Mouse (Mus musculus) hindbrain, embryonic 10.5 days (tissue): ENCODE results near the gene Kdm4d. TPM values are rescaled to one million over a fixed set of nuclear protein-coding genes. Genes with fewer than 3 reads are reported as not detected.
"Not testable (repeated sequence)": the region's sequence is repeated elsewhere in the genome, so short reads cannot be mapped to it uniquely, and the experiment has no call there.

Experiments
- DNase-seq: peaks from one replicate; pipeline ENCODE4 v3.0.0-alpha.2; 2017; ENCODE audit warnings: low spot score
- H3K27ac ChIP-seq: fragments of 300-500 bp; sonication (generic); 2 replicates; pipeline ENCODE4 v1.5.1; 2016; ENCODE audit warnings: mild to moderate bottlenecking, moderate library complexity
- H3K27me3 ChIP-seq: fragments of 300-500 bp; sonication (generic); 2 replicates; pipeline ENCODE4 v1.6.1; 2016; ENCODE audit warnings: mild to moderate bottlenecking; ENCODE audit not compliant: poor library complexity, insufficient read depth, severe bottlenecking
- H3K36me3 ChIP-seq: fragments of 300-500 bp; sonication (generic); 2 replicates; pipeline ENCODE4 v1.6.1; 2016; ENCODE audit warnings: mild to moderate bottlenecking, moderate library complexity
- H3K4me1 ChIP-seq: fragments of 300-500 bp; sonication (generic); replicated peaks from 2 replicates; pipeline ENCODE4 v1.6.1; 2016; ENCODE audit warnings: mild to moderate bottlenecking
- H3K4me3 ChIP-seq: fragments of 300-500 bp; sonication (generic); 2 replicates; pipeline ENCODE4 v1.5.1; 2016; ENCODE audit warnings: mild to moderate bottlenecking, moderate library complexity
- H3K9me3 ChIP-seq: fragments of 300-500 bp; sonication (generic); 2 replicates; pipeline ENCODE4 v1.6.1; 2016; ENCODE audit warnings: mild to moderate bottlenecking, moderate library complexity
- whole genome bisulfite sequencing: fragments of 180-500 bp; shearing (Covaris S2); methylation state at CpG from one replicate; pipeline ENCODE4 v1.1.7; 2016; 5-methylcytosine and 5-hydroxymethylcytosine counted together
- polyA plus RNA-seq: library from polyadenylated mRNA; unstranded; fragments of >200 nt; fragmentation: Nextera tagmentation; extraction: Ambion mirVana; gene quantifications from 2 replicates; pipeline ENCODE4 v1.2.1, GENCODE M21; 2016

Kdm4d gene
- polyA plus RNA-seq, 1 experiment from 2014 or later = 0.33 TPM

DNA sequence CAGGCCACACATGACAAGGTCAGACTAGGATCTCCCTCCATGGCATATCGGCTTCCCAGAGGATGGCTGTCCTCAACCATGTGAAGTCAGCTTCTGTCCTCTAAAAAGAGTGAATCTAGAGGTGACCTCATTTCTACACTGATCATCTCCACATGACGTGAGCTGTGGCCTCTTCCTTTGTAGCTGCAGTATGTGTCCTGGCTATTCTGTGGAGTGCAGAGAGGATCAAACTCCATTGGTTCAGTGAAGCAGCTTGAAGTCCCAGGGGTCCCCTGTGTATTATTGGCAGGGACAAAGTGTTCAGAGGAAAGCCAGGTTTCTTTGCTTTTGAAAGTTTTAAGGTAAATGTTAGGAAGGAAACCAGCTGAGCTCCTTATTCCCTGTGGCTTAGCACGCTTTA, 17.8 kb upstream of the Kdm4d start:
- H3K4me3 ChIP-seq = no peak overlapping the region
- no peaks in the 10 kb centered on the region for H3K4me1 ChIP-seq
- no peak for DNase-seq
- 79% methylated on average over 3 of the region's 3 CpGs for WGBS
- H3K9me3 ChIP-seq = no peaks in the 10 kb centered on the region
- no peaks in the 10 kb centered on the region for H3K27me3 ChIP-seq
- H3K36me3 ChIP-seq = no peaks in the 10 kb centered on the region
- no peak overlapping the region for H3K27ac ChIP-seq

DNA sequence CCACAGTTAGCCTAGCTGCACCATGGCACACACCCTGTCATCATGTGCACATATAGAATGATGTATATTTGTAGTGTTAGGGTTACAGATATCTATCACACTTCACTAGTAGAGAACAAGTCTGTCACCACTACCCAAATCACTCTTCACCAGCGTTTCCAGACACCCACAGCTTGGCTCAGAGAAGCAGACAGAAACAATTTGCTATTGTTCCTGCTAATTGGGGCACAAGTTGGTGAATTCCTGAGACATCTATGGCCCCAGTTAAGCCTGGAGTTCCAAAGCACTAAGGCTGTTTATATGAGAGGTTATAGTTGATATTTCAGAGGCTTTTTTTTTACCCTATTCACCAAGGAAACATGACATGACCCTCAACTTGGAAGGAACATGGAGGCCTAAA, 17.0 kb upstream of the Kdm4d start:
- 52% methylated on average over 1 of the region's 1 CpGs for WGBS
- H3K4me1 ChIP-seq = no peaks in the 10 kb centered on the region

DNA sequence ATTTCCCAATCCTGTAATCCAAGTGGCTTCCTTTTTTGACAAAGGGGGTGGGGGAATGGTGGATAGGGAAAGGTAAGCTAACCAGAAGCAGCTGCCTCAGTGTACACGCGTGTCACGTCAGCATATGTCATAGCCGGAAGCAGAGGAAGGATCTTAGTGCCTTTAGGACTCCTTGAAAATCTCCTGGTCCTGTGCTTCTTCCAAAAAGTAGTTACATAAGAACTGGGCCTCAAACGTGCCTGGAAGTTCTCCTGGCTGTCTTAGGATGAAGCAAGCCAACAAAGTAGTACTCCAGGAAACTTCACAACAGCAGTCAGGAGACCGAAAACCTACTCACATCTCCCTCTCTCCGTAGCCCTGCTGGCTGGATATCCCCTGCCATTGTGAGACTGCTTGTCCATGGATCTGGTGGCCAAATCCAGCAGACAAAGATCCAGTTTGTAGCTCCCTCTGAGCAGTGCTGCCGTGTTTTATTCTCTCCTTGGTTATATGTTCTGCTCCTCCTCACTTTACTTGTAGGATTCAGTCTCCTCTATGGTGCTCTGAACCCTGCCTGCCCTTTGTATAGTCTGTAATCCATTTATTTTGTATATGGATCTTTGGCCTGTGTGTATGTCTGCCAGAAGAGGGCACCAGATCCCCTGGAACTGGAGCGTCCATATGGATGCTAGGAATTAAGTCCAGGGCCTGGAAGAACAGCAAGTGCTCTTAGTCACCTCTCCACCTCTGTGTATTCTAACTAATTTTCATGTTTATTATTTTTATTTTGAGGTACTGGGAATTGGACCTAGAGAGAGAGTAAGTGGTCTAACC, 12.6 kb upstream of the Kdm4d start:
- peak; percentile 57 for DNase-seq
- H3K27ac ChIP-seq = no peak overlapping the region
- H3K4me1 ChIP-seq = no peaks in the 10 kb centered on the region
- peaks cover 46% of the 10 kb centered on the region for H3K36me3 ChIP-seq
- no peaks in the 10 kb centered on the region for H3K9me3 ChIP-seq
- no peaks in the 10 kb centered on the region for H3K27me3 ChIP-seq
- no peak overlapping the region for H3K4me3 ChIP-seq
- 79% methylated on average over 9 of the region's 9 CpGs for WGBS

More for the DNA sequence above, 17.0 kb upstream of the Kdm4d start:
- no peak overlapping the region for H3K4me3 ChIP-seq
- no peaks in the 10 kb centered on the region for H3K9me3 ChIP-seq
- DNase-seq = no peak
- 0 out of 2 replicates have a peak, but pooled peaks cover 7% of the 10 kb centered on the region for H3K36me3 ChIP-seq
- no peak overlapping the region for H3K27ac ChIP-seq
- H3K27me3 ChIP-seq = no peaks in the 10 kb centered on the region

DNA sequence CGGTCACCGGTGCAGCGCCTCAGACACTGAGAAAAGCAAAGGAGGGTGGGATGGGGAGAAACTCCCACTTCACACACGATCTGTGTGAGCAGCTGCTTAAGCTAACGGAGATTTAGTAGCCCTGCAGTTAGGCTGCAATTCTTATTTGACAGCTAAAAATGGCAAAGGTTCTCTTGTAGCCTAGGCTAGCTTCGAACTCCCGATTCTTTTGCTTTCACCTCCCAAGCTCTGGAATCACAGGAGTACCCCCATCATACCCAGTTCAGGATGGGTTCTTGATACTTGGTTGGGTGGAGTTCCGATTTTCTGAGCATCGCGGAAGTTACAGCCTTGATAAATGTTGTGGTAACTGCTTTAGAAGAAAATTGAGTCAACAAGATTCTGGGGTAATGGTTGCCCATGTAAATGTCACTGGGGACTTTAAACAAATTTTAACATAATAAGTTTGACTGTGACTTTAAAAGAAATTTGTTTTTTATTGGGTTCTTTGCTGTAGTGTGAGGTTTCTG, 688 bp upstream of the Kdm4d start:
- peaks cover 15% of the 10 kb centered on the region for H3K4me1 ChIP-seq
- H3K27ac ChIP-seq = peak overlapping the region; percentile 91
- whole genome bisulfite sequencing = 5% methylated on average over 10 of the region's 10 CpGs
- no peaks in the 10 kb centered on the region for H3K9me3 ChIP-seq
- H3K36me3 ChIP-seq = peaks cover 41% of the 10 kb centered on the region
- no peak for DNase-seq
- H3K4me3 ChIP-seq = peak overlapping the region; percentile 91
- no peaks in the 10 kb centered on the region for H3K27me3 ChIP-seq

DNA sequence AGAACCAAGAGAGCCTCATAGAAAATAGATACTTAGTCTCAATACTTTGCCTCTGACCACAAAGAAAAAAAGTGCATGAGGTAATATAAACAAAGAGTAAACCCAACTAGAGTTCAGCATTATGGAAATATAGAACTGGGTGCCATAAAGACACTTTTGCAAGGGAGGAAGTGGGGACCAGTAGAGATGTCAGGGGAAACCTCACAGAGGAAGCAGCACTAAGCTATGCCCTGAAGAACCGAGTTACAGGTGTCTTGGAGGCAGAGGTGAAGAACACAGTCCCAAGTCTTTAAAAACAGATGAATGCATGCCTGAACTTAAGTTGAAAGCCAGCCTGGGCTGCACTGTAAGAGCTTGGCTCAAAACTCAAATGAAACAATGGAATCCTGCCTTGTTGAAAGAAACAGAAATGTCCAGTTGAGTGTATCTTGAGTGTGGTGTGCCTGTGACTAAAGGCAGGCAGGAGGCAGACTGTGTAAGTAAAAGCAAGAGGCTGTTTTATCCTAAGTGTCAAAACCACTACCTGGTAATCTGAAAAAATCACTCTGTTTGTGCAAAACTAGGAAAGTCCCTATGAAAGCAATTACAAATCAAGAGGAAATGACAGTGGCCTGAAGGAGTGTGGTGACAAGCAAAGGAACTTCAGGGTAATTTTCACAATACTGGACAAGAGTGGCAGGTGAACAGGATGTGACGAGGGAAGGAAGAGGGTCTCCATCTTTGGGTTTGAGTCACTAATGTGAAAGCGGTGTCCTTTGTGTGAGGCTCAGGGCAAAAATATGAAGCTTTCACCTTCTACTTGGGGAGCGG, 1.2 kb downstream of the Kdm4d start:
- DNase-seq = no peak
- Histone ChIP-seq H3K4me1 (peaks cover 15% of the 10 kb centered on the region), H3K4me3 (peak overlapping the region; percentile 91), H3K9me3 (no peaks in the 10 kb centered on the region), H3K27ac (no peak overlapping the region), H3K27me3 (no peaks in the 10 kb centered on the region), H3K36me3 (peaks cover 23% of the 10 kb centered on the region)
- 83% methylated on average over 4 of the region's 4 CpGs for WGBS

DNA sequence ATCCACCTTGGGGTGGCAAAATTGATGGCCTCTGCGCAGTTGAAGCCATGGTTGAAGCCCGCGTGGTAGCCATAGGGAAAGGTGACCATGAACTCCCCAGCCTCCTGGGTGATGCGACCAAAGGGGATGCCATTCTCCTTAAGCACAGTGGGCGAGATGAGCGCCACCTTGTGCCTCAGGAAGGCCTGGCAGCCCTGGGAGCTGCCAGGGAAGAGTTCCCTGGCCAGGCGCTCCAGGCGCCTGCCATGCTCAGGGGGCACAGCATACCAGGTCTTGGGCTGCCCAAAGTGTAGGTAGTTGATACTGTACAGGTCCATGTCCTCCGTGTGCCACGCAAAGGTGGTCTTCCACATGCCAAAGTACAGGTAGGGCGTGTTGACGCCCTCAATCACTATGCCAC, 36.6 kb downstream of the Kdm4d start:
- H3K4me1 ChIP-seq, H3K27me3 ChIP-seq, H3K4me3 ChIP-seq, H3K27ac ChIP-seq, H3K9me3 ChIP-seq, DNase-seq, H3K36me3 ChIP-seq: not testable (repeated sequence)
- 75% methylated on average over 12 of the region's 12 CpGs for WGBS

DNA sequence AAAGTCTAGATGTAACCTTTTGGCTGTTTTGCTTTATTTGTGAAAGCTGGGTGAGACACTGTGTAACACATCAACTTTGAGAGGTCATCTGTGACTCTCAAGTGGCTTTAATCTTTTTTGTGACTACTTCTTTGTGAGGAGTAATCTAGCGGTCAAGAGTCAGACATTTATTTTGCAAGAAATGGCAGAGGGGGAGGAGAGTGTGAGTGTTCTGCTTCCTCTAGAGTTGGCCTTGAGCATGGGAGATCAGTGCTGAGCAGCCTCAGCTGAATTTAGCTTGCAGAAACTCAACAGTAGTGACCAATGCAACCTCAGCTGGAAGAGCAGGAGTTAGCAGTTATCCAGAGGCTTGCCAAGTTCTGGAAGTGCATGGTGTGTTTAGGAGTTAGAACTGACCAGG, 37.7 kb downstream of the Kdm4d start:
- H3K9me3 ChIP-seq, H3K27ac ChIP-seq, H3K4me1 ChIP-seq, H3K27me3 ChIP-seq, H3K36me3 ChIP-seq, DNase-seq, H3K4me3 ChIP-seq: not testable (repeated sequence)
- WGBS = 92% methylated on average over 1 of the region's 1 CpGs

DNA sequence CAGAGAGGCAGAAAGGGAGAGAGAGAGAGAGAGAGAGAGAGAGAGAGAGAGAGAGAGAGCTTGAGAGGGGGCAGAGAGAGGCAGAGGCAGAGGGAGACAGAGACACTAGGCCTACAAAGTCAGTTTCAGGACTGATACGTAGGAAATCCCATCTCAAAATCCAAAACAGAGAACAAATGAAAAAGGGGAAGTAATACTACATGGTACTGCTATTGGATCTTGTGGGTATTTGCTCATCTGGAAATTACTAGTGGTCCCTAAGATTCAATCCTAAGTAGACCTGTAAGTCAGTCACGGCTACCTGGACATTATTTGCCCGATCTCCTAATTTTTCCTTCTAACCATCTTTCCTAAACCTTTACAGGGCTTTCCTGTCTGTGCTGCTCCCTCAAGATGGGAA, 44.0 kb downstream of the Kdm4d start:
- DNase-seq = no peak
- 94% methylated on average over 3 of the region's 3 CpGs for WGBS

DNA sequence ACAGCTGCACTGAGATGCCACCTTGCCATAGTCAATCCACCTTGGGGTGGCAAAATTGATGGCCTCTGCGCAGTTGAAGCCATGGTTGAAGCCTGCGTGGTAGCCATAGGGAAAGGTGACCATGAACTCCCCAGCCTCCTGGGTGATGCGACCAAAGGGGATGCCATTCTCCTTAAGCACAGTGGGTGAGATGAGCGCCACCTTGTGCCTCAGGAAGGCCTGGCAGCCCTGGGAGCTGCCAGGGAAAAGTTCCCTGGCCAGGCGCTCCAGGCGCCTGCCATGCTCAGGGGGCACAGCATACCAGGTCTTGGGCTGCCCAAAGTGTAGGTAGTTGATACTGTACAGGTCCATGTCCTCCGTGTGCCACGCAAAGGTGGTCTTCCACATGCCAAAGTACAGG, 49.2 kb downstream of the Kdm4d start:
- H3K27me3 ChIP-seq, H3K4me3 ChIP-seq, H3K36me3 ChIP-seq, DNase-seq, H3K9me3 ChIP-seq, H3K4me1 ChIP-seq, H3K27ac ChIP-seq: not testable (repeated sequence)
- 63% methylated on average over 8 of the region's 8 CpGs for WGBS

More for the DNA sequence above, 44.0 kb downstream of the Kdm4d start:
- no peaks in the 10 kb centered on the region for H3K27me3 ChIP-seq
- no peak overlapping the region for H3K4me3 ChIP-seq
- H3K4me1 ChIP-seq = no peaks in the 10 kb centered on the region
- H3K27ac ChIP-seq = no peak overlapping the region
- H3K36me3 ChIP-seq = no peaks in the 10 kb centered on the region
- no peaks in the 10 kb centered on the region for H3K9me3 ChIP-seq

DNA sequence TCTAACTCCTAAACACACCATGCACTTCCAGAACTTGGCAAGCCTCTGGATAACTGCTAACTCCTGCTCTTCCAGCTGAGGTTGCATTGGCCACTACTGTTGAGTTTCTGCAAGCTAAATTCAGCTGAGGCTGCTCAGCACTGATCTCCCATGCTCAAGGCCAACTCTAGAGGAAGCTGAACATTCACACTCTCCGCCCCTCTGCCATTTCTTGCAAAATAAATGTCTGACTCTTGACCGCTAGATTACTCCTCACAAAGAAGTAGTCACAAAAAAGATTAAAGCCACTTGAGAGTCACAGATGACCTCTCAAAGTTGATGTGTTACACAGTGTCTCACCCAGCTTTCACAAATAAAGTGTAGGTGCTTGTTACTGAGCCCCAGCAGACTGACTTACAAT, 53.2 kb downstream of the Kdm4d start:
- H3K27ac ChIP-seq, H3K9me3 ChIP-seq, H3K4me1 ChIP-seq, DNase-seq, H3K4me3 ChIP-seq, H3K27me3 ChIP-seq, H3K36me3 ChIP-seq: not testable (repeated sequence)
- WGBS = 89% methylated on average over 2 of the region's 2 CpGs

DNA sequence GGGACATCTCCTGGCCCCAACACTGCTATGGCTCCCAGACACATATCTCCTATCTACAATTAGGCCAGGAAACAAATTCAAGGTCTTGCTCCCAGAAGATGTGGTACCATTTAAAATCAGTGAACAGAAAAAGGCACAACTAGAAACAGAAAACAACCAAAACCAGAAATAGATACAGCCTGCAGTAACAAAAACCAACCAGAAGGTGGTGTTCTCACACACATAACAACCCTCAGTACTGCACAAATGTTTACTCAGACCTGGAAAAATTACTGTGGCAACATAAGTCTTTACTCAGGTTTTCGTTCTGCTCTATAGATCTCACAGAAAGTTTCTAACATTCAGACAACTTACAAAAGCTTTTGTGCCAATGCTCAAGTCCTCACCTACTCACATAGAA, 59.9 kb downstream of the Kdm4d start:
- no peaks in the 10 kb centered on the region for H3K27me3 ChIP-seq
- no peaks in the 10 kb centered on the region for H3K36me3 ChIP-seq
- H3K4me1 ChIP-seq = no peaks in the 10 kb centered on the region
- no peak for DNase-seq
- no peak overlapping the region for H3K4me3 ChIP-seq
- 93% methylated on average over 1 of the region's 1 CpGs for whole genome bisulfite sequencing
- H3K9me3 ChIP-seq = no peaks in the 10 kb centered on the region
- no peak overlapping the region for H3K27ac ChIP-seq

DNA sequence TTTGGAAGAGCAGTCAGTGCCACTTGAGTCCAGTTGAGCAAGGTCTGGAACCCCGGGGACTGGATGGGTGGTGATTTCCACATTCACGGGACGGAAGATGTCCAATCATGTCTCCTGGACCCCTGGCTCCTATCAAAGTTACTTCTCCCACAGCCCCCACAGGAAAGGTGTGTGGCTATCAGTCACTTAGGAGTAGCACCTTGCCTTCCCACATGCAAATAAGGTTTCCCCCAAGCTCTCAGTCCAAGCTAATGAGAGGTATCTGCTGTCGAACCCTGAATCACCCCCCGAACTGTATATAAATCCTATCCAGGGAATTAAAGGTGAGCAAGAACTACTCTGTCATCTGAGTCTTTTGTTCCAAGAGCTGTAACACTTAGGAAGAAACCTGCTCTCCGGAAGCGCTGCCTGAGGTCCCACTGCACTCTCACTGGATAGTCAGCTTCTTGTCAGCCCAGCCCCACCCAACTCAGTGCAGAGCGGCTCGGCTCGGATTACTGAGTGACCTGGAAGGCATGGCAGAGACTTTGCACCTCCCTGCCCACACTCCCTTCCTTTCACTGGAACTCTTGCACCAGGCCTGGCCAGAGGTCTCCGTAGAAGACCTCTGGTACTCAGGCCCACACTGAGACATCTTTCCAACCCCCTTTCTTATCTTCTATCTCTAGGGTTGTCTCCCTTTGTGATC, 66.9 kb downstream of the Kdm4d start:
- no peaks in the 10 kb centered on the region for H3K36me3 ChIP-seq
- no peak overlapping the region for H3K27ac ChIP-seq
- no peaks in the 10 kb centered on the region for H3K4me1 ChIP-seq
- H3K4me3 ChIP-seq = no peak overlapping the region
- 62% methylated on average over 11 of the region's 11 CpGs for WGBS
- H3K9me3 ChIP-seq = no peaks in the 10 kb centered on the region
- no peaks in the 10 kb centered on the region for H3K27me3 ChIP-seq
- DNase-seq = peak; percentile 5
